Mouse (Mus musculus) right cerebral cortex, adult 2 months (tissue): ENCODE results near the gene Mrps30.
"Not testable (repeated sequence)": the region's sequence is repeated elsewhere in the genome, so short reads cannot be mapped to it uniquely, and the experiment has no call there.

Source experiments
- DNase-seq, 2 experiments: peaks; one replicate each; pipeline ENCODE4 v3.0.0; 2021 to 2022; ENCODE audit warnings: low spot score in 2 of 2

Mrps30 gene

GRCm38 (mm10) chr13:118386511-118387447 lies at the start of gene Mrps30, which contains the start of gene B430218F22Rik:
Gene Mrps30, minus strand, starts transcription at chr13:118387252.
Gene B430218F22Rik, plus strand, starts transcription at chr13:118386630.
- DNase-seq, result peak; percentile 95 to 99

DNA sequence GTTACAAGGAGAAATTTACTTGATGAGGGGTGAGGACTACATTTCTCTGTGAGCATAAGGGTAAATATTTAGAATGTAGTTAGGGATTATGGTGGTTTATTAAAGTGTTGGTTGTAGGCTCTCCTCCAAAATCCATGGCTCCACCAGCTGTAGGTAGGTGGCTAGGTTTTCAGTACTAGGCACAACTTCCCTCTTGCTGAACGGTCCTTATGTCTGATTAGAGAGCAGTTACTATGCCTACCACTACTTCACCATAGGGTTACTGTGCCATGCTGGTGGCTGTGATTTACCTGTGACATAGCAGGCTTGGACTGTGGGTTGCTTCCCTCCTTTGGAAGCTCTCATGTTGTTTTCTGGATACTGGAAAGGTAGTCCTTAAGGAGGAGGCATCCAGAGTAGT lies 33.8 kb upstream of the Mrps30 start:
- DNase-seq, result no peak

DNA sequence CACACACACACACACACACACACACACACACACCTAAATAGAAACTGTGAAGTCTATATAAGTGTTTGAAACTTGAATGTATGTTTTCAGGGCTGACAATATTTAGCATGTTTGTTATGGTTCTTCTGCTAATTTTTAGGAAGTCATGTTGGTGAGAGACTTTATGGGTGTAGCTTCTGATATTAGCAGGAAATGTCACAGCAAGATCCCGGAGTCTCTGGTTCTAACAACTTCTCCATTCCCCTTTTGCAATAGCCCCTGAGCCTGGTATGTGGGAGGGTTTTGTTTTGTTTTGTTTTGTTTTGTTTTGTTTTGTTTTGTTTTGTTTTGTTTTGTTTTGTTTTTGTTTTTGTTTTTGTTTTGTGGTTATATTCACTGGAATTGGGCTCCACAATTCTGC lies 33.4 kb upstream of the Mrps30 start:
- DNase-seq, result no peak

DNA sequence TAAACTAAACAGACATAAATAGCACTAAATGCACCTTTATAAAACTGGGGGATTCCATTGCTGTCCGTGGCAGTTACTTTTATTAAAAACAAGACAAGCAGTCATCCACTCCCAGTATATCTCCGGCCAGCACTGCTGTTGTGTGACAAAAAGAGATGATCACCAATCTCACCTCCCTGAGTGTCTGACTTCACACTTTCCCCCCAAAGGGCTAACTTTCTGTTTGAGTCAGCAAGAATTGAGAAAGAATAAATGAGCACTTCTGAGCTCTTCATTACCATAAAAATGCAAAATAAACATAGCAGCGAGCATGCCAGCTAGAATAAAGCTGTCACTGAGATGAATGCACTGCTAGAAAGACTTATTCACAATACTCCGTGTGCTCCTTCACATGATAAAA lies 31.1 kb upstream of the Mrps30 start:
- no peak for DNase-seq

DNA sequence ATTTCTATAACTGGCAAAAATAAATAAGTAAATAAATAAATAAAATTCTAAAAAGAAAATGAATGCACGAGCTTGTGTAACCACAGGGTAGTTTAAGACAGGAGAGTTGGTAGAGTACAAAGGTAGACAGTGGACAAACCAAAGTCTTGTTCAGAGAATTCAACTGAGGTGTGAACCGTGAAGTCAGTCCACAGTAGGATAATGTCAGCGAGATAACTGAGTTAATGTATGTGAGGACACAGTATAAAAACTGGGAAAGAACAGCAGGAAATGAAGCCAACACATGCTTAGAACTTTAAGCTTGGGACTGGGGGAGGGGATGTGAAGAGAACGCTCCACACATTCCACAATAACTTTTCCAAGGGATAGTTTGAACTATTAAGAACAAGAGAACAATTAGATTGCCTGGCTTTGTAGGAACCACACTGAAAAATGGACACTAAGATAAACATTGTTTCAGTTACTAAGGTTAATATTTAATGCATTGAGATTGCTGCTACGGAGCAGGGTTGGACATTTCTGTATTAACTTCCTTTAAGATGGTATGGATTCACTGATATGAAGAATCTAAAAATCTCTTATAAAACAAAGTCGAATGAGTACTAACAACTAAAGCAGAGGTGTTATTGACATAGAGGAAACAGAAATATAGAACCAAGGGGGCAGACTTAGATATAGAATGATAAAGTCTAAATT lies 24.4 kb upstream of the Mrps30 start:
- DNase-seq, result no peak

GRCm38 (mm10) chr13:118403544-118403943 lies 16.5 kb upstream of the Mrps30 start:
- no peak for DNase-seq

DNA sequence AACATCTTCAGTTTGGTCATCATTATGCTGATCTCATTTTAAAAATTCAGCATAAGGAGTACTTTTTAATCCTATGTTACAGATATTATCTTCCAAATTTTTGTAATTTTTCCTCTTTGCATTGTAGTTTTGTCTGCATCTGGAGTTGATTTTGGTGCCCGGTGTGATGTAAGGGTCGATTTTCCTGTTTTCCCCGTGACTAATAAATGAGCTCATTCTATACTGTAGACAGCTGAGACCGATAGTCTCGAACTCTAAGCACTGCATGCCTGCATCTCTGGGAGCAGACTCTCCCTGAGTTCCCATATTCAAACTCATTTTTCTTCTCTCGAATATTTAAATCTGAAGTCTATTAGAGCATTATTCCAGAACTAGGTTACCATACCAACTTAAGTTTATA lies 13.3 kb upstream of the Mrps30 start:
- DNase-seq, result no peak

DNA sequence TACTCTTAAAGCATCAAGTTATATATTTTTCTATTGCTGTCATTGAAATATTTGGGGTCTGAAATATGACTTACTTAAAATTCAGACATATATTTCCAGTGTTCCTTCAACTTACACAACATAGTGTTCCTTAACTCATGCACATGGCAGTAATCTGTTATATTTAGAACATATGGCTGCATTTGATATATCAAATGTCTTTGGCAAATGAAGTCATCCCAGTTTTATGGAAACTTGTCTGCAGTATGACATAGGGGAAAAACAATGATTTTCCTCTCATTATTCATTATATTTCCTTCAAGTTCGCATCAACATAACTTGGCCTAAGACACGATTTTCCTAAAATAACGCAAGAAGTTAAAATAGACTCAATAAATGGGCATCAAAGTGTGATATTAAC lies 8.8 kb upstream of the Mrps30 start:
- no peak for DNase-seq

- not testable (repeated sequence) for DNase-seq
These were observed 373 bp upstream of the Mrps30 start for GRCm38 (mm10) chr13:118387448-118387801.

GRCm38 (mm10) chr13:118380381-118380780 lies 6.7 kb downstream of the Mrps30 start:
- no peak for DNase-seq

GRCm38 (mm10) chr13:118379155-118379554 lies 7.9 kb downstream of the Mrps30 start:
- peak; percentile 77 to 80 for DNase-seq

GRCm38 (mm10) chr13:118372871-118373270 lies 14.2 kb downstream of the Mrps30 start:
- DNase-seq, result peak in 1 of 2 experiments; percentile 21

DNA sequence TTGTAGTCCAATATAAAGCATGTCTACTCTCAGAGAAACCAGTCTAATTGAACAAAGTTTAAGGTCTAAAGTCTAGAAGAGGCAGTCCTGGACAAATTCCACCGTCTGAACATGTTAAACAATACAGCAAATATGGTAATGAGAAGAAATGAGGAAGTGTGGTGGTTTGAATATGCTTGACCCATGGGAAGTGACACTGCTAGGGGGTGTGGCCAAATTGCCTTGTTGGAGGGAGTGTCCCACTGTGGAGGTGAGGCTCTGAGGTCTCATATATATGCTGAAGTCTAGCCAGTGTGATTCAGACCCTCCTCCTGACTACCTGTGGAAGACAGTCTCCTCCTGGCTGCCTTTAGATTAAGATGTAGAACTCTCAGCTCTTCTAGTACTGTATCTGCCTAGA lies 21.3 kb downstream of the Mrps30 start:
- DNase-seq, result no peak

DNA sequence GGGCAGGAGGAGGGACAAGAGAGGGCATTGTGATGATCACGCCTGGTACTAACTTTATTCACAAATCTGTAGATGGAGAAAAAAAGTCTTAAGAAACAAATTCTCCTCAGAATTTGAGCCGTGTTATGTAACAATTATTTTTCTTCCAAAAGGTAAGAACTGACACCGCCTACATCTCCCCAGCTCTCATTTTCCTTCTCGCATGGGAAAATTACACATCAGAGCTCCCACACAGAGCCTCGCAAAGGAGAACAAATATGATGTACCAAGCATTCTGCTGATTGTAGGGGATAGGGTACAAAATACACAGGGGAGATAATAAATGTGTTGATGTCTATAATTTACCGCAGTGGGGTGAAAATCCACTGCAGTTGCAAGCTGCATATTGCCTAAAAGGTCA lies 23.7 kb downstream of the Mrps30 start:
- DNase-seq, result peak; percentile 47 to 50

DNA sequence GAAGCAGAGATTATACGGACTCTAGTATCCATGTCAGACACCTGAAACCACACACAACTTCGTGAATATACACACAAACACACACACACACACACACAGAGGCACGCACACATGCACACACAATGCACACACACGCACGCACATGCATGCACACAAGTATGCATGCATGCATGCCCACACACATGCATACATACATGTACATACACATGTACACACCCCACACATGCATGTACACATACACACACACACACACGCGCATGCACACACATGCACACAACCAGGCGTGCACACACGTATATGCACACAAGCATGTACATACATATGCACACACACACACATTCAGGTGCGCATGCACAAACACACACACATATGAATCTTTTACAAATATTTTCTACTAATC lies 36.2 kb downstream of the Mrps30 start:
- no peak for DNase-seq

GRCm38 (mm10) chr13:118350257-118350656 lies 36.8 kb downstream of the Mrps30 start:
- no peak for DNase-seq
